Mouse (Mus musculus) megakaryocyte, embryonic 14.5 days (primary cell): ENCODE measurements at regions not wholly inside any gene's neighbourhood (a gene's known extent, or its start where the extent isn't known, plus 50 kb on each side); places are given as distances from the start of the nearest gene placed in this dataset.

Experiments
- H3K27me3 ChIP-seq: replicated peaks from 2 replicates; pipeline ENCODE3; 2012; ENCODE audit warnings: inconsistent platforms
- H3K36me3 ChIP-seq: replicated peaks from 2 replicates; pipeline ENCODE3; 2012; ENCODE audit warnings: low read length, inconsistent platforms, mixed read lengths
- H3K4me1 ChIP-seq: 2 replicates; pipeline ENCODE4 v1.6.1; 2012; ENCODE audit warnings: inconsistent platforms
- H3K4me3 ChIP-seq: replicated peaks from 2 replicates; pipeline ENCODE3; 2012; ENCODE audit warnings: moderate library complexity, mild to moderate bottlenecking, inconsistent platforms
- H3K9me3 ChIP-seq: 2 replicates; pipeline ENCODE4 v1.6.1; 2012; ENCODE audit warnings: inconsistent platforms
- FLI1 ChIP-seq: IDR thresholded peaks from 2 replicates; pipeline ENCODE4 v1.6.1; 2012; ENCODE audit warnings: low read length, inconsistent platforms, mixed read lengths
- GATA1 ChIP-seq: IDR thresholded peaks from 3 replicates; pipeline ENCODE4 v1.6.1; 2012; ENCODE audit warnings: mixed read lengths, low read length, inconsistent platforms, borderline replicate concordance

GRCm38 (mm10) chr15:67262269-67262668 is 761.6 kb upstream of the Lrrc6 start:
- TF ChIP-seq FLI1 (no peak), GATA1 (no peak)
- H3K36me3 ChIP-seq = no peaks in the 10 kb centered on the region
- H3K9me3 ChIP-seq = no peaks in the 10 kb centered on the region
- H3K27me3 ChIP-seq = no peaks in the 10 kb centered on the region
- H3K4me3 ChIP-seq = no peak overlapping the region
- H3K4me1 ChIP-seq = peaks cover 9% of the 10 kb centered on the region; the same call in 1 of the 2 replicates

DNA sequence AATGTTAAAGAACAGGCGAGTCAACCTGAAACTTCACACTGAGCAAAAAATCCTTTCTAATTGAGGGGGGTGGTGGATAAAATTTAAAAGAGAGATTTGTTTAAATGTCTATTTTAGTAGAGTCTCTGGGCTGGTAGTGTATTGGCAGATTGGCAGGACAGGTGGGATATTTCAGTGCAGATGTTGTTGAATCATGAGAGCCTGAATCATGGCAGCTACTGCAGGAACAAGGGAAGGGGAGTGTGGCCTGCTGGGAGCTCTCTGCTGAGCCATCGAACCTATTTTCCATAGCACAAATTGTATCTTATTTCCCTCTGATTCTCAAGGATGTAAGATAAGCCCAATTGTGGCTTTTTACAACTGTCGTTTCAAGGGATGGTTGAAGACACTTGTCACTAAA is 760.0 kb upstream of the Lrrc6 start:
- TF ChIP-seq FLI1 (no peak), GATA1 (no peak)
- peaks cover 15% of the 10 kb centered on the region; the same call in 1 of the 2 replicates for H3K4me1 ChIP-seq
- H3K9me3 ChIP-seq = no peaks in the 10 kb centered on the region
- no peaks in the 10 kb centered on the region for H3K36me3 ChIP-seq
- no peak overlapping the region for H3K4me3 ChIP-seq
- no peaks in the 10 kb centered on the region for H3K27me3 ChIP-seq

- H3K4me1 ChIP-seq = peaks cover 29% of the 10 kb centered on the region
- H3K27me3 ChIP-seq = peaks cover 5% of the 10 kb centered on the region
- TF ChIP-seq FLI1 (no peak), GATA1 (no peak)
- H3K36me3 ChIP-seq = no peaks in the 10 kb centered on the region
- no peak overlapping the region for H3K4me3 ChIP-seq
- no peaks in the 10 kb centered on the region for H3K9me3 ChIP-seq
Observed at GRCm38 (mm10) chr15:67249147-67249546, 748.4 kb upstream of the Lrrc6 start.

DNA sequence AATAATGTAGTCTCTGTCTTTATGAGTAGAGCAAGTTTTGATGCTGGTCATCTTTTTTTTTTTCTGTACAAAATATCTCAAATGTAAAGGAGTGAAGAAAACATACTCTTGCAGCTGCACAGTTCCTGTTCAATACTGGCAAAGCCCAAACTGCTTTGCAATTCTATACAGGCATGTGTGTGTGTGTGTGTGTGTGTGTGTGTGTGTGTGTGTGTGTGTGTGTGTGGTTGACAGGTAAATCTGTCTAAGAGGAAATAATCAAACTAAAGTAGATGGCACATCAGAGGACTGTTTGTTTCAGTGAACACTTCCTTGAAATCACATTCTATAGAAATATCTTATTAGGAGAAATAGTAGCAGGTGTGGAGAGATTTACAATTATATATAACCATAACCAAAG is 747.8 kb upstream of the Lrrc6 start:
- Histone ChIP-seq H3K4me1 (peaks cover 29% of the 10 kb centered on the region), H3K27me3 (peaks cover 3% of the 10 kb centered on the region), H3K4me3 (no peak overlapping the region), H3K9me3 (no peaks in the 10 kb centered on the region), H3K36me3 (no peaks in the 10 kb centered on the region)
- no peak for TF ChIP-seq GATA1
- TF ChIP-seq FLI1 = no peak

- Histone ChIP-seq H3K9me3 (no peaks in the 10 kb centered on the region), H3K36me3 (no peaks in the 10 kb centered on the region), H3K4me3 (no peak overlapping the region), H3K27me3 (no peaks in the 10 kb centered on the region), H3K4me1 (peaks cover 21% of the 10 kb centered on the region)
- TF ChIP-seq FLI1 (no peak), GATA1 (no peak)
Observed at GRCm38 (mm10) chr15:67245658-67246268, 745.1 kb upstream of the Lrrc6 start.

GRCm38 (mm10) chr15:67244908-67245657 is 744.4 kb upstream of the Lrrc6 start:
- H3K4me3 ChIP-seq = no peak overlapping the region
- no peak for TF ChIP-seq GATA1
- no peak for TF ChIP-seq FLI1
- peaks cover 21% of the 10 kb centered on the region for H3K4me1 ChIP-seq
- no peaks in the 10 kb centered on the region for H3K9me3 ChIP-seq
- H3K36me3 ChIP-seq = no peaks in the 10 kb centered on the region
- H3K27me3 ChIP-seq = no peaks in the 10 kb centered on the region

DNA sequence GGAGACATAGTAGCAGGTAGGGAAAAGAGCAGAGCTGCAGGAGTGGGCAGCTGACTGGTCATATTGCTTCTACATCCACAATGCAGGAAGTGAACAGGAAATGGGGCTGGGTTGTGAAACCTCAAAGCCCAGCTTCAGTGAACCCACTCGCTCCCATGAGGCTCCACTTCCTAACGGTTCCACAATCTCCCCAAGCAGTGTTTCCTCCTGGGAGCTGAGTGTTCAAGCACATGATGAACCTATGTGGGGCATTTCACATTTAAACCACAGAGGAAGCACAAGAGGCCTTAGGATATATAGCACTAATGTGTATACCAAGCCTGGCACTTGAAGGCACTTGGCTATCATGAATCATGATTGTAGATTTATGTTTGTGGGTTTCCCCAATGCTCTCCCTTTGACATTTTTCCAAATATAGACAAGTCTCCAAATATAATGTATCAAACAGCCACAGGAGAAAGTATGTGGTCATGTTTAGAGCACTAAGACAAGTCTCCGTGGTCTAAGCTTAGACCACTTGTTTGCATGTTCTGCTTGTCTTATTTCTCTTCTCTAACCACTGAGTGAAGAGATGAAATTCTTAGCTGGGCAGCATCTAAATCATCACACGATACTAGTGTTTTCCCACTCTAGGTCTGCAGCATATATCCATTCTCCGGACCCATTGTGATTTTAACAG is 734.5 kb upstream of the Lrrc6 start:
- no peaks in the 10 kb centered on the region for H3K9me3 ChIP-seq
- TF ChIP-seq FLI1 (peak; percentile 89), GATA1 (no peak; the same call in 2 of the 3 replicates)
- peaks cover 47% of the 10 kb centered on the region for H3K4me1 ChIP-seq
- peaks cover 5% of the 10 kb centered on the region for H3K27me3 ChIP-seq
- H3K36me3 ChIP-seq = no peaks in the 10 kb centered on the region
- H3K4me3 ChIP-seq = peak overlapping the region; percentile 67

GRCm38 (mm10) chr15:67229359-67229758 is 728.6 kb upstream of the Lrrc6 start:
- no peaks in the 10 kb centered on the region for H3K36me3 ChIP-seq
- peaks cover 12% of the 10 kb centered on the region for H3K27me3 ChIP-seq
- no peak overlapping the region for H3K4me3 ChIP-seq
- TF ChIP-seq GATA1 = no peak
- TF ChIP-seq FLI1 = no peak
- no peaks in the 10 kb centered on the region for H3K9me3 ChIP-seq
- peaks cover 16% of the 10 kb centered on the region for H3K4me1 ChIP-seq

GRCm38 (mm10) chr15:67228633-67229032 is 727.9 kb upstream of the Lrrc6 start:
- H3K4me3 ChIP-seq = no peak overlapping the region
- H3K27me3 ChIP-seq = peaks cover 12% of the 10 kb centered on the region
- TF ChIP-seq FLI1 (no peak), GATA1 (no peak)

DNA sequence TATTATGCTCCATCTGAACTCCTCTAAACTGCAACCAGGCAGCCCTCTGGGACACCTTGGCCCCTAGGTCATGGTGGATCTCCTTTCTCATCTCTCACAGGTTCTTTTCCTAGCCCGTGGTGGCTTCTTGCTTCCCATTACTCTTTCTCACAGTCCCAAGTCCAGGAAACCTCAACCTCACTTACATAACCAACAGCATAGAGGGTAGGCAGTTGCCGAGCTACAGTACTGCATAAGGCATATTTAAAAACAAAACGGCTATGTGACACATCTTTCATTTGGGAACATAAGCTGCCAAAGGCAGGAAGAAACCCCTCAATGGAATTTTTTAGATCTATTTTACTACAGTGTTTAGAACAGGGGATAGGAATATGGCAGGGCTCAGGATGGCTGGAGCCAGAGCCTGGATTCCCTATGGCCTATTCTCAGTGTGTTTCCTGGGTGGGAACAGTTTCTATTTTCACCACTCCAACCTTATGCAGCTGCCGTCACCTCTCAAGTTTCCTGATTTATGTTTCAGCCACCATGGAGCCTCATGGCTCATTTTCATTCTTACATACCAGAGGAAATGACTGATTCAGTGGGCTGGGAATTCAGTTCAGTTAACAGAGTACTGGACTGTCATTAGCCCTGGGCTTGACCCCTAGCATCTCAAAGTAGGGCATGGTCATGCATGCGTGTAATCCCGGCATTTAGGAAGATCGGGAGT is 726.9 kb upstream of the Lrrc6 start:
- Histone ChIP-seq H3K27me3 (peaks cover 12% of the 10 kb centered on the region), H3K4me1 (peaks cover 21% of the 10 kb centered on the region), H3K9me3 (no peaks in the 10 kb centered on the region), H3K4me3 (no peak overlapping the region), H3K36me3 (no peaks in the 10 kb centered on the region)
- TF ChIP-seq FLI1 = no peak
- TF ChIP-seq GATA1 = no peak

More at GRCm38 (mm10) chr15:67228633-67229032, 727.9 kb upstream of the Lrrc6 start:
- no peaks in the 10 kb centered on the region for H3K9me3 ChIP-seq
- H3K4me1 ChIP-seq = peaks cover 17% of the 10 kb centered on the region
- no peaks in the 10 kb centered on the region for H3K36me3 ChIP-seq
